Mouse (Mus musculus) intestine, embryonic 15.5 days (tissue): Measurements from ENCODE around the gene Mto1. TPM values are rescaled to one million over a fixed set of nuclear protein-coding genes. Genes with fewer than 3 reads are reported as not detected.

Source experiments
- ATAC-seq: fragments of 200-750 bp; cut with Nextera tagmentation; 2 replicates; pipeline ENCODE4 v1.8.0; 2017; ENCODE audit warnings: moderate TSS enrichment, moderate library complexity
- H3K27ac ChIP-seq: fragments of 300-500 bp; sonication (generic); 2 replicates; pipeline ENCODE4 v1.5.1; 2015; ENCODE audit warnings: mild to moderate bottlenecking, inconsistent platforms
- H3K27me3 ChIP-seq: fragments of 300-500 bp; sonication (generic); replicated peaks from 2 replicates; pipeline ENCODE4 v1.6.1; 2015; ENCODE audit warnings: inconsistent platforms
- H3K36me3 ChIP-seq: fragments of 300-500 bp; sonication (generic); 2 replicates; pipeline ENCODE4 v1.6.1; 2015; ENCODE audit warnings: inconsistent platforms
- H3K4me1 ChIP-seq: fragments of 300-500 bp; sonication (generic); replicated peaks from 2 replicates; pipeline ENCODE4 v1.6.1; 2015; ENCODE audit warnings: inconsistent platforms
- H3K4me2 ChIP-seq: fragments of 300-500 bp; sonication (generic); replicated peaks from 2 replicates; pipeline ENCODE4 v1.6.1; 2015; ENCODE audit warnings: mild to moderate bottlenecking, inconsistent platforms
- H3K4me3 ChIP-seq: fragments of 300-500 bp; sonication (generic); replicated peaks from 2 replicates; pipeline ENCODE4 v1.5.1; 2015; ENCODE audit warnings: inconsistent platforms
- H3K9ac ChIP-seq: fragments of 300-500 bp; sonication (generic); 2 replicates; pipeline ENCODE4 v1.6.1; 2015; ENCODE audit warnings: inconsistent platforms
- H3K9me3 ChIP-seq: fragments of 300-500 bp; sonication (generic); 2 replicates; pipeline ENCODE4 v1.6.1; 2016; ENCODE audit warnings: inconsistent platforms
- WGBS: fragments of 180-500 bp; shearing (Covaris S2); methylation state at CpG from one replicate; pipeline ENCODE4 v1.1.7; 2015; 5-methylcytosine and 5-hydroxymethylcytosine counted together
- polyA plus RNA-seq: library from polyadenylated mRNA; unstranded; fragments of >200 nt; fragmentation: Nextera tagmentation; extraction: Ambion mirVana; gene quantifications from 2 replicates; pipeline ENCODE4 v1.2.1, GENCODE M21; 2015

The Mto1 gene
- polyA plus RNA-seq, 1 experiment from 2014 or later = 24.2 TPM

DNA sequence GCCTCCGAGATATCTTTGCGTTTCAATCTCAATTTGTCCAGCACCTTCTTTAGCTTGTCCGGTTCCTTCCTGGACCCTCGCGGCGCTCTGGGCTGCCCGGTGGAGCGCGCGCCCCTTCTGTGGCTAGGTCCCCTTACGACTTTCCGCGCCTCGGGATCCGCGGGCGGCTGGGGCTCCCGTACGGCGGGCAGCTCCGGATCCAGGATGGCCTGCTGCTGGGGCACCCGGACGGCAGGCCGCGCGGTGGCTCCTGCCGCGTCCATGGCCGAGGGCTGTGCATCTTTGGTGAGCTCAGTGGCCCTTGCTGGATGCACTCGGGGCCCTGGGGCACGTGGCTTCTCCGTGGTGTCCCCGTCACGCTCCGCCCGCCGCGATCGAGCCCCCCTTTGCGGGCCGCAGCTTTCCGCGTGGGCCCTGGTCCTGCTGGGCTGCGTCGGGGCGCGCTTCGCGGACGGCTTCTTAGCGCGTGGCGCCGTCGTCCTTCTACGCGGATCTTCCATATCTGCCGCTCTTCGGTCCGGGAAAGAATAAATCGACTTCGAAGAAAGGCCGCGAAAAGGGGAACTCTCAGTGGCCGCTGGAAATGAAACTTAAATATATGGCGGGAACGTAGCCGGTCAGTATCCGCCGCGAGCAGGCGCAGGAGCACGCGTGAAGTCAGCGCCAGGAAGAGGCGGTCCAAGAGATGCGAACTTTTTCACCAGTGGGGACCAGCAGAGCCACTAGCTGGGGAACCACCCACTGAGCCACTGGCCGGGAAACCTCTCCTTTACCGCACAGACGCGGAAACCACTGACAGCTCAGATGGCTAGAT lies 5.2 kb upstream of the Mto1 start, which contains the start of gene Cgas:
Gene Cgas (minus strand): TSS at position 659 of the 814 bp plus-strand sequence.
- Histone ChIP-seq H3K27ac (no peak within 1 kb of the TSS), H3K27me3 (peaks cover 17% of the 10 kb centered on the region), H3K36me3 (no peaks in the 10 kb centered on the region), H3K9me3 (no peaks in the 10 kb centered on the region), H3K4me2 (peak within 1 kb of the TSS; percentile 95), H3K4me3 (peak within 1 kb of the TSS; percentile 53), H3K9ac (peak within 1 kb of the TSS; percentile 59), H3K4me1 (no peaks in the 10 kb centered on the region; the same call in 1 of the 2 replicates)
- ATAC-seq = peak; percentile 77
- WGBS = under 1% methylated on average over 81 of the region's 81 CpGs

DNA sequence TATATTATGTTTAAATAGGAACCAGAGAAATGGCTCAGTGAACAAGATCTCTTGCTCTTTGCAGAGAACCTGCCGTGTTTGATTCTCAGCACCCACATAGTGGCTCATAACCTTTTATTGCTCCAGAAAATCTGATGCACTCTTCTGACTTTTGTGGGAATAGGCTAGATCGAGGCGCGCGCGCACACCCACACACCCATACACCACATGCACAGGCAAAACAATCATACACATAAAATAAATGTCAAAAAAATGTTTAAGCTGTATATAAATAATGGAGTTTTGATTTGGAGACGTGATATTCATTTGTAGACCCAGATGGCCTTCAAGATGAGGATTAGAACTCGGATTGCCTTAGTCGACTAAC lies 419 bp upstream of the Mto1 start:
- Histone ChIP-seq H3K4me3 (peak overlapping the region; percentile 96), H3K9me3 (no peaks in the 10 kb centered on the region), H3K4me2 (peak overlapping the region; percentile 66), H3K36me3 (peaks cover 7% of the 10 kb centered on the region), H3K27ac (no peak overlapping the region), H3K9ac (peak overlapping the region; percentile 93), H3K4me1 (peaks cover 5% of the 10 kb centered on the region; the same call in 1 of the 2 replicates), H3K27me3 (peaks cover 8% of the 10 kb centered on the region)
- 29% methylated on average over 9 of the region's 9 CpGs for WGBS
- peak; percentile 24; the same call in 1 of the 2 replicates for ATAC-seq

DNA sequence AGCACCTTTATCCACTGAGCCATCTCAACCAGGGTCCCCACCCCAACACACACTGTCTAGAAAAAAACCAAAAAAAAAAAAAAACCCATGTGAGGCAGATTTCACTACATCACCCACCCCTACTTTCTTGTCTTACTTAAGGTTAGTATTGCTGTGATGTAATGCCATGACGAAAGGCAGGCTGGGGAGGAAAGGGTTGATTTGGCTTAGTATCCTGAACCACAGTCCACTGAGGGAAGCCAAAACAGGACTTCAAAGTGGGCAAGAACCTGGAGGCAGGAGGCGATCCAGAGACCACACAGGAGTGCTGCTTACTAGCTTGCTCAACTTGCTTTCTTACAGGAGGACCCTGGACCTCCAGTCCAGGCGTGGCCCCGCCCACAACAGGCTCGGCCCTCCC lies 2.4 kb downstream of the Mto1 start:
- Histone ChIP-seq H3K4me1 (peaks cover 5% of the 10 kb centered on the region; the same call in 1 of the 2 replicates), H3K4me3 (no peak overlapping the region), H3K4me2 (no peak overlapping the region), H3K27me3 (no peaks in the 10 kb centered on the region; the same call in 1 of the 2 replicates), H3K27ac (no peak overlapping the region), H3K36me3 (peaks cover 10% of the 10 kb centered on the region), H3K9ac (no peak overlapping the region), H3K9me3 (no peaks in the 10 kb centered on the region)
- no peak for ATAC-seq
- WGBS = 87% methylated on average over 5 of the region's 5 CpGs

DNA sequence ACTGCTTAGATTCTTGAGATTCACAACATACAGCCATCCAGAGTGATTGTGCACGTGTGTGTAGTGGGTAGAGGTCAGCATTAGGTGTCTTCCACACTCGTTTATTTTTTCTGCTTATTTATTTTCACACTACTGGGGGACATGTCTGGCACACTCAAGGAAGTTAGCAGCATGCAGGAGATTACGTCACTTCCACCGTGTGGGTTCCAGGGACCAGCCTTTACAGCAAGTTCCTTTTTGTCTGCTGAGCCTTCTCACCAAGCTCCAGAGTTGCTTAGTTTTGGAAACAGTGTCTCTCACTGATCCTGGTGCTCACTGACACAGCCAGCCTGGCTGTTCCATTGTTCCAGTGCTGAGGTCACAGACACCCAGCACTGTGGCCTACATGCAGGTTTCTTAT lies 3.4 kb downstream of the Mto1 start:
- H3K27me3 ChIP-seq = no peaks in the 10 kb centered on the region
- no peaks in the 10 kb centered on the region for H3K9me3 ChIP-seq
- WGBS = 83% methylated on average over 4 of the region's 4 CpGs
- H3K4me3 ChIP-seq = no peak overlapping the region
- H3K36me3 ChIP-seq = peaks cover 10% of the 10 kb centered on the region
- H3K4me1 ChIP-seq = peaks cover 5% of the 10 kb centered on the region; the same call in 1 of the 2 replicates
- H3K27ac ChIP-seq = no peak overlapping the region
- H3K9ac ChIP-seq = no peak overlapping the region
- ATAC-seq = no peak
- H3K4me2 ChIP-seq = no peak overlapping the region

DNA sequence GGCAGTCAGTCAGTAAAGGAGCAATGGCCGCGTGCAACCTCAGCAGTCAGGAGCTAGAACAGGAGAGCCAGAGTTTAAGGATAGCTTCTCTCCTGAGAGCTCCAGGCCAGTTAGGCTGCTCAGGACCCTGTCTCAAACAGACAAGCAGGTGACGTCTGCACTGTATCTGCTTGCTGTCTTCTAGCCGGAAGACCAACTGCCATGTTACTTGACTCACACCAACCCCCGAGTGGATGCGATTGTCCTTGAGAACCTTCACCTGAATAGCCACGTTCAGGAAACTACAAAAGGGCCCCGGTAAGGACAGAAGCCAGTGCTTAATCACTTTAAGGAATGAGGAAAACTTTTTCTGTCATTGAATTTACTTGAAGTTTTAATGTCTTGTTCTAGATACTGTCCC lies 9.0 kb downstream of the Mto1 start:
- 88% methylated on average over 8 of the region's 8 CpGs for WGBS
- H3K27me3 ChIP-seq = no peaks in the 10 kb centered on the region
- H3K4me1 ChIP-seq = no peaks in the 10 kb centered on the region
- no peak for ATAC-seq
- H3K4me3 ChIP-seq = no peak overlapping the region
- H3K9ac ChIP-seq = no peak overlapping the region
- no peak overlapping the region for H3K27ac ChIP-seq
- H3K4me2 ChIP-seq = no peak overlapping the region
- H3K36me3 ChIP-seq = peaks cover 18% of the 10 kb centered on the region; the same call in 1 of the 2 replicates
- H3K9me3 ChIP-seq = no peaks in the 10 kb centered on the region

DNA sequence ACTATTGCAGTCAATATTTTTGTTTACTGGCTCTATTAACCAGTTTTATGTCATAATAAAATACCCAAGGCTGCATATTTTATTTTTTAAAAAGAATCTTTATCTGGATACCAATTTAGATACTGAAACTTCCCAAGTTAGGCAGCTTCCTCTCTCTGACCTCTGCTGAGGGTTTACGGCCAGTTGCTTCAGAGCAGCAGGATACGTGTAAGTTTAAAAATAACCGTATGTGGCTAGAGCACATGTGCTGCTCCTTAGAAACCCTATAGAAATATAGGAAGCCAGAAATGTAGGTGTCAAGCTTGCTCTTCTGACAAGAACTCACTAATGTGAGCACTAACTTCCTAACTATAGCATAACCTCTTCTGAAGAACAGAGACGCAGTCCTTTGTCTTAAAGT lies 15.3 kb downstream of the Mto1 start:
- H3K9me3 ChIP-seq = no peaks in the 10 kb centered on the region
- ATAC-seq = no peak
- H3K27me3 ChIP-seq = no peaks in the 10 kb centered on the region
- no peak overlapping the region for H3K4me3 ChIP-seq
- no peaks in the 10 kb centered on the region for H3K4me1 ChIP-seq
- no peak overlapping the region for H3K4me2 ChIP-seq
- H3K9ac ChIP-seq = no peak overlapping the region
- peaks cover 15% of the 10 kb centered on the region; the same call in 1 of the 2 replicates for H3K36me3 ChIP-seq
- 89% methylated on average over 4 of the region's 4 CpGs for WGBS
- no peak overlapping the region for H3K27ac ChIP-seq

DNA sequence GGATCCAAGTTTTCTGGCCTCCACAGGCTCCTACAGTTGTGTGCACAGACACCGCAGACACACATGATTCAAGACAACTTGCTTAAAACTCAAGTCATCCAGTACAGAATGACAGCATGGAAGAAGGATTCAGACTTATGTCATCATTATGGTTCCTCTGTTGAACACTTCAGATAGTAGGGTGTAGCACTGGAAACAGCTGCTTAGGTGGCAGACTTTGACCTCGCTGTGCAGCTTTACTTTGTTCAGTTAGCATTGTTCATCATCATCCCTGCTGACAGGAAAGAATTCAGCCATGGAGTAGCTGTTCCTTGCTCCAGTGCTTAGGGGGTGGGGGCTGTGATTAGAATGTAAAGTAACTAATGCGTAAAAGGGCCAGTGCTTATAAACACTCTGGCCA lies 17.7 kb downstream of the Mto1 start:
- Histone ChIP-seq H3K9me3 (no peaks in the 10 kb centered on the region), H3K4me3 (no peak overlapping the region), H3K4me2 (no peak overlapping the region), H3K36me3 (peaks cover 17% of the 10 kb centered on the region), H3K9ac (no peak overlapping the region), H3K27me3 (no peaks in the 10 kb centered on the region), H3K4me1 (no peaks in the 10 kb centered on the region), H3K27ac (no peak overlapping the region)
- 87% methylated on average over 3 of the region's 3 CpGs for WGBS
- ATAC-seq = peak; percentile 49; the same call in 1 of the 2 replicates

- WGBS = 80% methylated on average over 8 of the region's 8 CpGs
- H3K4me3 ChIP-seq = no peak overlapping the region
- no peak overlapping the region for H3K4me2 ChIP-seq
- no peaks in the 10 kb centered on the region for H3K27me3 ChIP-seq
- no peaks in the 10 kb centered on the region for H3K9me3 ChIP-seq
- peaks cover 19% of the 10 kb centered on the region; the same call in 1 of the 2 replicates for H3K36me3 ChIP-seq
- no peak overlapping the region for H3K27ac ChIP-seq
- no peak overlapping the region for H3K9ac ChIP-seq
- ATAC-seq = no peak
- no peaks in the 10 kb centered on the region for H3K4me1 ChIP-seq
Measured at GRCm38 (mm10) chr9:78473588-78473987, 25.6 kb downstream of the Mto1 start.

DNA sequence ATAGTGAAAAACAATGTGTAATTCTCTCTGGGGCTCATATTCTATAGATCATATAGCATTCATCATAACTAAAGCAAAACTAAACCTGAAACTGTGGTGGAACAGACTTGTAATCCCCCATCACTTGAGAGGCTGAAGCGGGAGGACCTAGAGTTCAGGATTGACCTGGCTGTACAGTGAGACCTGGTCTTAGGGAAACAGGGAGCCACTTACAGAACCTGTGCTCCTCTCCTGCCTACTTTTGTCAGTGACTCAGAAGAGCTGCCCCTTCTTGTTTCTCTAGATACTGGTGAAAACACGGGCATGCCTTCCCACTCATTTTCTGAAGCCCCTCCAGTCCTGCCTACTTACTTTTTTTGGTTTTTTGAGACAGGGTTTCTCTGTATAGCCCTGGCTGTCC lies 26.3 kb downstream of the Mto1 start:
- Histone ChIP-seq H3K27me3 (no peaks in the 10 kb centered on the region), H3K36me3 (peaks cover 13% of the 10 kb centered on the region; the same call in 1 of the 2 replicates), H3K4me1 (0 out of 2 replicates have a peak, but pooled peaks cover 2% of the 10 kb centered on the region), H3K9me3 (no peaks in the 10 kb centered on the region), H3K4me3 (no peak overlapping the region), H3K27ac (no peak overlapping the region), H3K4me2 (no peak overlapping the region), H3K9ac (no peak overlapping the region)
- no peak for ATAC-seq
- WGBS = 75% methylated on average over 2 of the region's 2 CpGs

GRCm38 (mm10) chr9:78474771-78475382 lies 26.9 kb downstream of the Mto1 start:
- H3K9ac ChIP-seq = no peak overlapping the region
- no peaks in the 10 kb centered on the region for H3K9me3 ChIP-seq
- no peak overlapping the region for H3K27ac ChIP-seq
- ATAC-seq = no peak
- no peaks in the 10 kb centered on the region for H3K27me3 ChIP-seq
- 86% methylated on average over 5 of the region's 5 CpGs for WGBS
- no peak overlapping the region for H3K4me2 ChIP-seq
- H3K4me3 ChIP-seq = no peak overlapping the region
- peaks cover 12% of the 10 kb centered on the region; the same call in 1 of the 2 replicates for H3K36me3 ChIP-seq
- H3K4me1 ChIP-seq = peaks cover 2% of the 10 kb centered on the region; the same call in 1 of the 2 replicates

GRCm38 (mm10) chr9:78475383-78475780 lies 27.4 kb downstream of the Mto1 start:
- Histone ChIP-seq H3K27me3 (no peaks in the 10 kb centered on the region), H3K4me1 (peaks cover 2% of the 10 kb centered on the region; the same call in 1 of the 2 replicates), H3K9me3 (no peaks in the 10 kb centered on the region), H3K9ac (no peak overlapping the region), H3K27ac (no peak overlapping the region), H3K36me3 (peaks cover 12% of the 10 kb centered on the region; the same call in 1 of the 2 replicates), H3K4me2 (no peak overlapping the region), H3K4me3 (no peak overlapping the region)
- ATAC-seq = no peak
- 89% methylated on average over 2 of the region's 2 CpGs for WGBS

- Histone ChIP-seq H3K36me3 (peaks cover 8% of the 10 kb centered on the region; the same call in 1 of the 2 replicates), H3K4me2 (no peak overlapping the region), H3K4me3 (no peak overlapping the region), H3K4me1 (peaks cover 2% of the 10 kb centered on the region; the same call in 1 of the 2 replicates), H3K9ac (no peak overlapping the region), H3K27me3 (no peaks in the 10 kb centered on the region), H3K9me3 (no peaks in the 10 kb centered on the region), H3K27ac (no peak overlapping the region)
- WGBS = 85% methylated on average over 4 of the region's 4 CpGs
- no peak for ATAC-seq
Measured at GRCm38 (mm10) chr9:78475873-78476272, 27.9 kb downstream of the Mto1 start.
